Mouse (Mus musculus): Measurements from ENCODE around the gene Gzf1. TPM values are rescaled to one million over a fixed set of nuclear protein-coding genes. Genes with fewer than 3 reads are reported as not detected.

The Gzf1 gene
- total RNA-seq, 1 experiment, result 15.6 TPM

GRCm38 (mm10) chr2:148683031-148683430, 2.2 kb downstream of the Gzf1 start:
- no peaks in the 10 kb centered on the region for H3K9me3 ChIP-seq (ENCODE audit: control insufficient read depth, insufficient read depth, low read depth, low read length)
- TF ChIP-seq ZC3H11A (IDR thresholded peaks at IDR 0.05; ENCODE audit: borderline replicate concordance, low read depth, low read length) (no peak), CHD2 (IDR thresholded peaks at IDR 0.05; ENCODE audit: low read depth, low read length) (no peak), MAFK (IDR thresholded peaks at IDR 0.05; ENCODE audit: insufficient read depth, low read depth, low read length) (no peak), HCFC1 (IDR thresholded peaks at IDR 0.05; ENCODE audit: borderline replicate concordance, insufficient read depth, low read length) (no peak), ZNF384 (IDR thresholded peaks at IDR 0.05; ENCODE audit: low read depth, low read length) (no peak)
- H3K9ac ChIP-seq (ENCODE audit: insufficient read depth, low read depth, low read length, poor library complexity, severe bottlenecking), result no peak overlapping the region
- in situ Hi-C loops (cut with MboI; ENCODE audit: low sequenced_read_pairs in 2 of 2, unreplicated experiment in 2 of 2), result no loop called here
- H3K4me3 ChIP-seq (ENCODE audit: insufficient read depth in 1 of 2, low read depth in 1 of 2, low read length in 2 of 2, poor library complexity in 1 of 2, severe bottlenecking in 1 of 2), result no peak overlapping the region
- peaks cover 4 to 5% of the 10 kb centered on the region in 2 experiments; a peak in 3 of 4 replicates for H3K4me1 ChIP-seq (ENCODE audit: control insufficient read depth in 2 of 2, insufficient read depth in 2 of 2, low read length in 2 of 2, poor library complexity in 1 of 2)
- H3K27ac ChIP-seq (ENCODE audit: insufficient read depth, low read depth, low read length, poor library complexity, severe bottlenecking), result no peak overlapping the region
- DNase-seq (ENCODE audit: low read depth, low spot score), result no peak
- peaks cover 12% of the 10 kb centered on the region for H3K36me3 ChIP-seq (ENCODE audit: control insufficient read depth, insufficient read depth, low read length, poor library complexity, severe bottlenecking)

GRCm38 (mm10) chr2:148684972-148685371, 4.1 kb downstream of the Gzf1 start:
- in situ Hi-C loops (cut with MboI; ENCODE audit: low sequenced_read_pairs in 2 of 2, unreplicated experiment in 2 of 2), result no loop called here
- peaks cover 14% of the 10 kb centered on the region for H3K36me3 ChIP-seq (ENCODE audit: control insufficient read depth, insufficient read depth, low read length, poor library complexity, severe bottlenecking)

GRCm38 (mm10) chr2:148685709-148686108, 4.9 kb downstream of the Gzf1 start:
- no peak overlapping the region for H3K4me3 ChIP-seq (ENCODE audit: insufficient read depth in 1 of 2, low read depth in 1 of 2, low read length in 2 of 2, poor library complexity in 1 of 2, severe bottlenecking in 1 of 2)
- no peak for DNase-seq (ENCODE audit: low read depth, low spot score)
- no peak for TF ChIP-seq ZC3H11A (IDR thresholded peaks at IDR 0.05; ENCODE audit: borderline replicate concordance, low read depth, low read length)
- no peak for TF ChIP-seq MAFK (IDR thresholded peaks at IDR 0.05; ENCODE audit: insufficient read depth, low read depth, low read length)
- in situ Hi-C loops (cut with MboI; ENCODE audit: low sequenced_read_pairs in 2 of 2, unreplicated experiment in 2 of 2), result no loop called here
- no peak overlapping the region for H3K9ac ChIP-seq (ENCODE audit: insufficient read depth, low read depth, low read length, poor library complexity, severe bottlenecking)
- H3K4me1 ChIP-seq (ENCODE audit: control insufficient read depth in 2 of 2, insufficient read depth in 2 of 2, low read length in 2 of 2, poor library complexity in 1 of 2), result peaks cover 0 to 4% of the 10 kb centered on the region in 2 experiments; a peak in 2 of 4 replicates
- no peak overlapping the region for H3K27ac ChIP-seq (ENCODE audit: insufficient read depth, low read depth, low read length, poor library complexity, severe bottlenecking)
- peaks cover 17% of the 10 kb centered on the region for H3K36me3 ChIP-seq (ENCODE audit: control insufficient read depth, insufficient read depth, low read length, poor library complexity, severe bottlenecking)
- H3K9me3 ChIP-seq (ENCODE audit: control insufficient read depth, insufficient read depth, low read depth, low read length), result no peaks in the 10 kb centered on the region

More at GRCm38 (mm10) chr2:148684972-148685371, 4.1 kb downstream of the Gzf1 start:
- Histone ChIP-seq H3K4me1 (ENCODE audit: control insufficient read depth in 2 of 2, insufficient read depth in 2 of 2, low read length in 2 of 2, poor library complexity in 1 of 2) (peaks cover 0 to 4% of the 10 kb centered on the region in 2 experiments; a peak in 2 of 4 replicates), H3K27ac (ENCODE audit: insufficient read depth, low read depth, low read length, poor library complexity, severe bottlenecking) (no peak overlapping the region), H3K9ac (ENCODE audit: insufficient read depth, low read depth, low read length, poor library complexity, severe bottlenecking) (no peak overlapping the region), H3K4me3 (ENCODE audit: insufficient read depth in 1 of 2, low read depth in 1 of 2, low read length in 2 of 2, poor library complexity in 1 of 2, severe bottlenecking in 1 of 2) (no peak overlapping the region), H3K9me3 (ENCODE audit: control insufficient read depth, insufficient read depth, low read depth, low read length) (no peaks in the 10 kb centered on the region)
- TF ChIP-seq ZNF384 (IDR thresholded peaks at IDR 0.05; ENCODE audit: low read depth, low read length), result no peak
- no peak for TF ChIP-seq ZC3H11A (IDR thresholded peaks at IDR 0.05; ENCODE audit: borderline replicate concordance, low read depth, low read length)
- no peak for TF ChIP-seq MAFK (IDR thresholded peaks at IDR 0.05; ENCODE audit: insufficient read depth, low read depth, low read length)
- no peak for TF ChIP-seq CHD2 (IDR thresholded peaks at IDR 0.05; ENCODE audit: low read depth, low read length)
- TF ChIP-seq HCFC1 (IDR thresholded peaks at IDR 0.05; ENCODE audit: borderline replicate concordance, insufficient read depth, low read length), result no peak
- no peak for DNase-seq (ENCODE audit: low read depth, low spot score)

GRCm38 (mm10) chr2:148686862-148687261, 6.0 kb downstream of the Gzf1 start:
- no peak overlapping the region for H3K4me3 ChIP-seq (ENCODE audit: insufficient read depth in 1 of 2, low read depth in 1 of 2, low read length in 2 of 2, poor library complexity in 1 of 2, severe bottlenecking in 1 of 2)
- in situ Hi-C loops (cut with MboI; ENCODE audit: low sequenced_read_pairs in 2 of 2, unreplicated experiment in 2 of 2), result no loop called here
- H3K9me3 ChIP-seq (ENCODE audit: control insufficient read depth, insufficient read depth, low read depth, low read length), result no peaks in the 10 kb centered on the region
- no peak for TF ChIP-seq ZC3H11A (IDR thresholded peaks at IDR 0.05; ENCODE audit: borderline replicate concordance, low read depth, low read length)
- no peak for TF ChIP-seq HCFC1 (IDR thresholded peaks at IDR 0.05; ENCODE audit: borderline replicate concordance, insufficient read depth, low read length)
- TF ChIP-seq CHD2 (IDR thresholded peaks at IDR 0.05; ENCODE audit: low read depth, low read length), result no peak
- TF ChIP-seq MAFK (IDR thresholded peaks at IDR 0.05; ENCODE audit: insufficient read depth, low read depth, low read length), result no peak
- TF ChIP-seq ZNF384 (IDR thresholded peaks at IDR 0.05; ENCODE audit: low read depth, low read length), result no peak
- no peak overlapping the region for H3K27ac ChIP-seq (ENCODE audit: insufficient read depth, low read depth, low read length, poor library complexity, severe bottlenecking)
- H3K9ac ChIP-seq (ENCODE audit: insufficient read depth, low read depth, low read length, poor library complexity, severe bottlenecking), result no peak overlapping the region
- no peak for DNase-seq (ENCODE audit: low read depth, low spot score)
- peaks cover 23% of the 10 kb centered on the region for H3K36me3 ChIP-seq (ENCODE audit: control insufficient read depth, insufficient read depth, low read length, poor library complexity, severe bottlenecking)
- peaks cover 0 to 2% of the 10 kb centered on the region in 2 experiments; a peak in 2 of 4 replicates for H3K4me1 ChIP-seq (ENCODE audit: control insufficient read depth in 2 of 2, insufficient read depth in 2 of 2, low read length in 2 of 2, poor library complexity in 1 of 2)

- Histone ChIP-seq H3K9me3 (ENCODE audit: control insufficient read depth, insufficient read depth, low read depth, low read length) (no peaks in the 10 kb centered on the region), H3K9ac (ENCODE audit: insufficient read depth, low read depth, low read length, poor library complexity, severe bottlenecking) (no peak overlapping the region), H3K4me3 (ENCODE audit: insufficient read depth in 1 of 2, low read depth in 1 of 2, low read length in 2 of 2, poor library complexity in 1 of 2, severe bottlenecking in 1 of 2) (no peak overlapping the region), H3K4me1 (ENCODE audit: control insufficient read depth in 2 of 2, insufficient read depth in 2 of 2, low read length in 2 of 2, poor library complexity in 1 of 2) (no peaks in the 10 kb centered on the region), H3K27ac (ENCODE audit: insufficient read depth, low read depth, low read length, poor library complexity, severe bottlenecking) (no peak overlapping the region), H3K36me3 (ENCODE audit: control insufficient read depth, insufficient read depth, low read length, poor library complexity, severe bottlenecking) (peaks cover 23% of the 10 kb centered on the region)
- in situ Hi-C loops (cut with MboI; ENCODE audit: low sequenced_read_pairs in 2 of 2, unreplicated experiment in 2 of 2), result no loop called here
- DNase-seq (ENCODE audit: low read depth, low spot score), result no peak
- TF ChIP-seq MAFK (IDR thresholded peaks at IDR 0.05; ENCODE audit: insufficient read depth, low read depth, low read length) (no peak), ZC3H11A (IDR thresholded peaks at IDR 0.05; ENCODE audit: borderline replicate concordance, low read depth, low read length) (no peak)
These were observed 7.1 kb downstream of the Gzf1 start for GRCm38 (mm10) chr2:148687971-148688370.

Measured in ES-E14 (cell line).